Mouse (Mus musculus): ENCODE data around the gene Arrdc2.

GRCm38 (mm10) chr8:70869199-70869571, 29.7 kb upstream of the Arrdc2 start:
- no peak for TF ChIP-seq POLR2A (IDR thresholded peaks at IDR 0.05; ENCODE audit: control insufficient read depth, low read depth, low read length)
- TF ChIP-seq CTCF (IDR thresholded peaks at IDR 0.05; ENCODE audit: control insufficient read depth, insufficient read depth, insufficient replicate concordance, low read depth, low read length) = no peak
